Mouse (Mus musculus) bone marrow macrophage, adult 2 months (primary cell): ENCODE measurements around the gene Mmp9.

Source experiments
- CTCF ChIP-seq: IDR thresholded peaks from 2 replicates; pipeline ENCODE4 v1.5.1; 2012; ENCODE audit warnings: low read depth, mild to moderate bottlenecking, low read length, moderate library complexity
- POLR2A ChIP-seq: IDR thresholded peaks from 2 replicates; pipeline ENCODE4 v1.6.1; 2012; ENCODE audit warnings: mild to moderate bottlenecking, low read depth, low read length, borderline replicate concordance

GRCm38 (mm10) chr2:164909100-164909499, 31.5 kb upstream of the Mmp9 start:
- TF ChIP-seq POLR2A (no peak), CTCF (no peak)
